Mouse (Mus musculus) heart, embryonic 10.5 days (tissue): ENCODE measurements around the gene Trmt112. TPM values are rescaled to one million over a fixed set of nuclear protein-coding genes. Genes with fewer than 3 reads are reported as not detected.

Source experiments
- DNase-seq: peaks from one replicate; pipeline ENCODE4 v3.0.0-alpha.2; 2017; ENCODE audit warnings: low spot score
- H3K27ac ChIP-seq: fragments of 300-500 bp; sonication (generic); 2 replicates; pipeline ENCODE4 v1.5.1; 2016; ENCODE audit warnings: mild to moderate bottlenecking
- H3K27me3 ChIP-seq: fragments of 300-500 bp; sonication (generic); 2 replicates; pipeline ENCODE4 v1.6.1; 2016; ENCODE audit warnings: mild to moderate bottlenecking; ENCODE audit not compliant: poor library complexity, insufficient read depth, severe bottlenecking
- H3K36me3 ChIP-seq: fragments of 300-500 bp; sonication (generic); 2 replicates; pipeline ENCODE4 v1.6.1; 2016; ENCODE audit warnings: mild to moderate bottlenecking, moderate library complexity
- H3K4me1 ChIP-seq: fragments of 300-500 bp; sonication (generic); 2 replicates; pipeline ENCODE4 v1.6.1; 2016; ENCODE audit warnings: mild to moderate bottlenecking
- H3K4me3 ChIP-seq: fragments of 300-500 bp; sonication (generic); 2 replicates; pipeline ENCODE4 v1.5.1; 2016; ENCODE audit warnings: mild to moderate bottlenecking, moderate library complexity
- H3K9me3 ChIP-seq: fragments of 300-500 bp; sonication (generic); 2 replicates; pipeline ENCODE4 v1.6.1; 2016; ENCODE audit warnings: mild to moderate bottlenecking, moderate library complexity
- WGBS: fragments of 180-500 bp; shearing (Covaris S2); methylation state at CpG from one replicate; pipeline ENCODE4 v1.1.7; 2016; 5-methylcytosine and 5-hydroxymethylcytosine counted together
- microRNA-seq: library from miRNA; unstranded; fragments of <30 nt; microRNA quantifications from one replicate; pipeline ENCODE4, GENCODE M21; 2017
- polyA plus RNA-seq: library from polyadenylated mRNA; unstranded; fragments of >200 nt; fragmentation: Nextera tagmentation; extraction: Ambion mirVana; gene quantifications from 2 replicates; pipeline ENCODE4 v1.2.1, GENCODE M21; 2016

Trmt112 gene
- polyA plus RNA-seq, 1 experiment from 2014 or later: 116 TPM

GRCm38 (mm10) chr19:6949951-6950350, 40.5 kb downstream of the Trmt112 start:
- Histone ChIP-seq H3K9me3 (no peaks in the 10 kb centered on the region), H3K4me3 (peak overlapping the region; percentile 73), H3K4me1 (peaks cover 43% of the 10 kb centered on the region), H3K27ac (peak overlapping the region; percentile 90), H3K27me3 (no peaks in the 10 kb centered on the region), H3K36me3 (peaks cover 38% of the 10 kb centered on the region)
- WGBS: 57% methylated on average over 5 of the region's 5 CpGs
- no peak for DNase-seq

DNA sequence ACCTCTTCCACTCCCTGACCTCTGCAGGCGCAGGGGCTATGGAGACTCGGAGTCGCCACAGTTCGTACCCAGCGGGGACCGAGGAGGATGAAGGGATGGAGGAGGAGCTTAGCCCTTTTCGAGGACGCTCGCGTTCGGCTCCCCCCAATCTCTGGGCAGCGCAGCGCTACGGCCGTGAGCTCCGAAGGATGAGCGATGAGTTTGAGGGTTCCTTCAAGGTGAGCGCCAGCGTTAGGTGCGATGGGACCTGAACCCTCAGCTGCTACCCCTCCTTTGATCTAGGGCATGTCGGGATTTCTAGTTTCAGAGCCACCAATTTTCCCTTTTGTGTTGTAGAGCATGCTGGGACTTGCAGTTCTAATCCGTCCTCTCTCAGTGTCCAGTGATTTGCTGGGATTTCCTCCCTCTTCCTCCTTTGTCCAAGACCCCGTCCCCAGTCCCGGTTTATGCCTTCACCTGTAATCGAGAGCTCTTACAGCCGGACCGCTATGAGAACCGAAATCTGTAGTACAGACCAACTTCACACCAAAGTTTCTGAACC, 41.2 kb downstream of the Trmt112 start:
- H3K4me1 ChIP-seq: peaks cover 50% of the 10 kb centered on the region
- peak overlapping the region; percentile 73 for H3K4me3 ChIP-seq
- under 1% methylated on average over 28 of the region's 28 CpGs for WGBS
- DNase-seq: peak; percentile 87
- H3K36me3 ChIP-seq: peaks cover 39% of the 10 kb centered on the region
- H3K9me3 ChIP-seq: no peaks in the 10 kb centered on the region
- no peaks in the 10 kb centered on the region for H3K27me3 ChIP-seq
- H3K27ac ChIP-seq: peak overlapping the region; percentile 90

DNA sequence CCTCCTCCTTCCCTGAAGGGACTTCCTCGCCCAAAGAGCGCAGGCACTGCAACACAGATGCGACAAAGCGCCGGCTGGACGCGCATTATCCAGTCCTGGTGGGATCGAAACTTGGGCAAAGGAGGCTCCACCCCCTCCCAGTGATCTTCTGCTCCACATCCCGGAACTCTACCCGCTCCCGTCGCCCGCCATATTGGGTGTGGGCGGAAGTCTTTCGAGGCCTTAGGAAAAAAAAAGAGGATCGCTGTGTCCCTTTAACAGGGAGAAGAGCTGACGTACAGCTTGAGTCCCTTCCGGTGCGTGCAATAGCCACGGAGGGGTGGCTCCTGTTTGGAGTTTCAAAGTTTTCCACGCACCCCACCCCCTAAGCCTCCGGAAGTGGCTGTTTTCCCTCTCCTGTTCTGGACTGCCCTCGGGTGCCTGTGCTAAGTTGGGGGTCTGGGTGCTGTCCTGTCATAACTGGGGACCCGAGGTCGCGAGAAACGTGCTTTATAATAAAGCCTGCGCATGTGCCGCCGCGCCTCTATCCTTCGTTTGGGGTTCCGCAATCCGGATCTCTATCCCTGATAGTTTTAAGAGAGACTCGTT, 42.0 kb downstream of the Trmt112 start:
- peaks cover 42% of the 10 kb centered on the region for H3K36me3 ChIP-seq
- no peaks in the 10 kb centered on the region for H3K27me3 ChIP-seq
- WGBS: under 1% methylated on average over 35 of the region's 35 CpGs
- H3K27ac ChIP-seq: peak overlapping the region; percentile 90
- DNase-seq: peak; percentile 96
- peak overlapping the region; percentile 73 for H3K4me3 ChIP-seq
- H3K9me3 ChIP-seq: no peaks in the 10 kb centered on the region
- H3K4me1 ChIP-seq: peaks cover 54% of the 10 kb centered on the region

GRCm38 (mm10) chr19:6951994-6952711, 42.7 kb downstream of the Trmt112 start:
- Histone ChIP-seq H3K27me3 (no peaks in the 10 kb centered on the region), H3K36me3 (peaks cover 46% of the 10 kb centered on the region), H3K9me3 (no peaks in the 10 kb centered on the region), H3K4me1 (peaks cover 54% of the 10 kb centered on the region), H3K27ac (peak overlapping the region; percentile 90), H3K4me3 (peak overlapping the region; percentile 73)
- DNase-seq: peak; percentile 86
- under 1% methylated on average over 31 of the region's 31 CpGs for WGBS

GRCm38 (mm10) chr19:6952712-6953037, 43.2 kb downstream of the Trmt112 start:
- Histone ChIP-seq H3K36me3 (peaks cover 51% of the 10 kb centered on the region), H3K27ac (peak overlapping the region; percentile 90), H3K9me3 (no peaks in the 10 kb centered on the region), H3K4me1 (peaks cover 54% of the 10 kb centered on the region), H3K4me3 (peak overlapping the region; percentile 73), H3K27me3 (no peaks in the 10 kb centered on the region)
- DNase-seq: no peak
- WGBS: 2% methylated on average over 3 of the region's 3 CpGs

DNA sequence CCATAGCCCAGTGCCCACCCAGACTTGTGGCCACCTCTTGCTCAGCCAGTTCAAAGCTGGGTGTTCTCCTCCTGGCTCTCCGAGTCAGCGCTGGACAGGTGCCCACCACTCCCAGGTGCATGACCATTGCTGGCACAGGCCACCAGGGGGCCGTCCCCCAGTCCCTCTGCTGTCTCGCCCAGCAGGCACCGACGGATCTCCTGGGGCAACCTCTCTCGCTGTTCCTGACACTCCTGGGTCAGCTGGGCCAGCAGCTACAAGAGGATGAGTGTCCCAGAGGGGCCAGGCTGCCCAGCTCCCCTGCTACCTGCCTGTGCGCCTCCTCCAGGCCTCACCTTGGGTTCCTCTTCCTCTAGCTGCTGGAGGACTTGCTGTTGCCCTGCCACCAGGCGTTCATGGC, 44.5 kb downstream of the Trmt112 start:
- H3K27me3 ChIP-seq: no peaks in the 10 kb centered on the region
- H3K4me3 ChIP-seq: peak overlapping the region; percentile 5; the same call in 1 of the 2 replicates
- peaks cover 57% of the 10 kb centered on the region for H3K36me3 ChIP-seq
- peaks cover 53% of the 10 kb centered on the region for H3K4me1 ChIP-seq
- peak overlapping the region; percentile 59; the same call in 1 of the 2 replicates for H3K27ac ChIP-seq
- DNase-seq: no peak
- 60% methylated on average over 9 of the region's 9 CpGs for WGBS
- H3K9me3 ChIP-seq: no peaks in the 10 kb centered on the region

GRCm38 (mm10) chr19:6955424-6955823, 45.9 kb downstream of the Trmt112 start:
- no peak for DNase-seq
- 65% methylated on average over 7 of the region's 7 CpGs for WGBS
- Histone ChIP-seq H3K4me1 (peaks cover 40% of the 10 kb centered on the region), H3K27me3 (no peaks in the 10 kb centered on the region), H3K9me3 (no peaks in the 10 kb centered on the region), H3K36me3 (peaks cover 65% of the 10 kb centered on the region), H3K27ac (peak overlapping the region; percentile 42; the same call in 1 of the 2 replicates), H3K4me3 (no peak overlapping the region)

DNA sequence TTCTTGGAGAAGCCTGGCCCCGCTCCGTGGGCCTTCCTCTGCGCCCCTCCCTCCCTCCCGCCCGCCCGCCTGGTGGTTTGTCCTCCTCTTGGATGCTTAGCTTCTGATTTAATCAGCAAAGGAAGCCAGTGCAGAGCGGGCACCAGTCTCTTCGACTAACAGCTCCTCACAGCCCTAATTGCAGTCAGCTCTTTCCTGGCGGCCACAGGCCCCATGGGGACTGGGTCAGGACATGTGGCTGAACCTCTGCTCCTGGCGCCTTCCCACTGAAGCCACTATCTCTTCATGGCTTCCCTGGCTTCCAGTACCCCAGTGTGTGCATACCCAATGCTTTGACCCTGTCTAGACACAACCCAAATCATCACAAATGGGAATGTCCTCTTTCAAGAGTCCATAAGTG, 47.0 kb downstream of the Trmt112 start:
- DNase-seq: no peak
- H3K9me3 ChIP-seq: no peaks in the 10 kb centered on the region
- H3K36me3 ChIP-seq: peaks cover 70% of the 10 kb centered on the region
- peaks cover 40% of the 10 kb centered on the region for H3K4me1 ChIP-seq
- 61% methylated on average over 9 of the region's 10 CpGs for WGBS
- H3K4me3 ChIP-seq: no peak overlapping the region
- no peaks in the 10 kb centered on the region for H3K27me3 ChIP-seq
- no peak overlapping the region for H3K27ac ChIP-seq

Small RNAs within 50 kb of the gene (microRNA-seq; reads per million reads assigned to microRNA genes)
- gene Mir6990: 2.3 reads per million

Other genes starting within 250 kb of the Trmt112 start
- 10.1 and 14.7 TPM in 2 replicates for gene Rps6ka4, start 69.1 kb upstream of the Trmt112 start, polyA plus RNA-seq
- gene Ccdc88b, start 51.5 kb upstream of the Trmt112 start, polyA plus RNA-seq: 0.38 and 0.63 TPM in 2 replicates
- gene Prdx5, start 408 bp downstream of the Trmt112 start, polyA plus RNA-seq: 166 and 169 TPM in 2 replicates
- 23.1 and 29.4 TPM in 2 replicates for gene Esrra, start 12.1 kb downstream of the Trmt112 start, polyA plus RNA-seq
- gene Catsperz, start 15.7 kb downstream of the Trmt112 start, polyA plus RNA-seq: 2.3 and 2.4 TPM in 2 replicates
- 0.25 and 0.32 TPM in 2 replicates for gene Kcnk4, start 24.8 kb downstream of the Trmt112 start, polyA plus RNA-seq
- 61.3 and 62.0 TPM in 2 replicates for gene Bad, start 32.2 kb downstream of the Trmt112 start, polyA plus RNA-seq
- 20.3 and 23.3 TPM in 2 replicates for gene Gpr137, start 32.8 kb downstream of the Trmt112 start, polyA plus RNA-seq
- 169 and 191 TPM in 2 replicates for gene Ppp1r14b, start 65.3 kb downstream of the Trmt112 start, polyA plus RNA-seq
- gene Plcb3, start 66.8 kb downstream of the Trmt112 start, polyA plus RNA-seq: 26.1 and 31.9 TPM in 2 replicates
- gene Fkbp2, start 70.8 kb downstream of the Trmt112 start, polyA plus RNA-seq: 110 and 131 TPM in 2 replicates
- gene Vegfb, start 78.0 kb downstream of the Trmt112 start, polyA plus RNA-seq: 53.0 and 94.1 TPM in 2 replicates
- 24.6 and 29.5 TPM in 2 replicates for gene Dnajc4, start 82.9 kb downstream of the Trmt112 start, polyA plus RNA-seq
- 23.9 and 25.2 TPM in 2 replicates for gene Nudt22, start 86.4 kb downstream of the Trmt112 start, polyA plus RNA-seq
- gene Trpt1, start 86.4 kb downstream of the Trmt112 start, polyA plus RNA-seq: 11.3 and 16.7 TPM in 2 replicates
- gene Fermt3, start 109.8 kb downstream of the Trmt112 start, polyA plus RNA-seq: 10.6 and 22.7 TPM in 2 replicates
- 320 and 388 TPM in 2 replicates for gene Stip1, start 130.3 kb downstream of the Trmt112 start, polyA plus RNA-seq
- 8.0 and 12.4 TPM in 2 replicates for gene Macrod1, start 147.1 kb downstream of the Trmt112 start, polyA plus RNA-seq
- gene Flrt1, start 196.0 kb downstream of the Trmt112 start, polyA plus RNA-seq: 0.53 and 1.0 TPM in 2 replicates